Mouse (Mus musculus) T-helper 2 cell (primary cell): ENCODE results near the gene Slc9b1.

ENCODE experiments used
- in situ Hi-C: fragments of 300-600 bp; cut with MboI, MseI; formaldehyde crosslinking; loops from one replicate; pipeline ENCODE4 v1.15.1; 2025; ENCODE audit warnings: high pct_unique_total_duplicates

Gene Slc9b1

GRCm38 (mm10) chr3:135347739-135348264 is at the start of gene Slc9b1:
Slc9b1 (plus strand) TSS chr3:135348029.
- in situ Hi-C loops: no loop called here

GRCm38 (mm10) chr3:135298560-135298959 is 49.3 kb upstream of the Slc9b1 start:
- in situ Hi-C loops: no loop called here

GRCm38 (mm10) chr3:135300081-135300480 is 47.7 kb upstream of the Slc9b1 start:
- in situ Hi-C loops: no loop called here

- in situ Hi-C loops: no loop called here
Observed at GRCm38 (mm10) chr3:135304060-135304459, 43.8 kb upstream of the Slc9b1 start.

- in situ Hi-C loops: no loop called here
Observed at GRCm38 (mm10) chr3:135304566-135304965, 43.3 kb upstream of the Slc9b1 start.

GRCm38 (mm10) chr3:135307411-135308259 is 40.2 kb upstream of the Slc9b1 start, which contains the start of gene Slc9b2:
Slc9b2 (plus strand) TSS chr3:135307700.
- in situ Hi-C loops: no loop called here

GRCm38 (mm10) chr3:135312916-135313491 is 34.8 kb upstream of the Slc9b1 start:
- in situ Hi-C loops: no loop called here

- in situ Hi-C loops: no loop called here
Observed at GRCm38 (mm10) chr3:135313727-135314126, 34.1 kb upstream of the Slc9b1 start.

- in situ Hi-C loops: no loop called here
Observed at GRCm38 (mm10) chr3:135314811-135315210, 33.0 kb upstream of the Slc9b1 start.

- in situ Hi-C loops: no loop called here
Observed at GRCm38 (mm10) chr3:135315720-135316425, 32.0 kb upstream of the Slc9b1 start.

GRCm38 (mm10) chr3:135318331-135318730 is 29.5 kb upstream of the Slc9b1 start:
- in situ Hi-C loops: no loop called here

- in situ Hi-C loops: no loop called here
Observed at GRCm38 (mm10) chr3:135324354-135324753, 23.5 kb upstream of the Slc9b1 start.

GRCm38 (mm10) chr3:135327176-135327575 is 20.7 kb upstream of the Slc9b1 start:
- in situ Hi-C loops: loop anchor here (5.0 kb wide), 1 partner anchor 35 kb away; no protein-coding TSS in a partner anchor

- in situ Hi-C loops: loop anchor here (5.0 kb wide), 1 partner anchor 35 kb away; no protein-coding TSS in a partner anchor
Observed at GRCm38 (mm10) chr3:135327601-135328000, 20.2 kb upstream of the Slc9b1 start.

- in situ Hi-C loops: loop anchor here (5.0 kb wide), 1 partner anchor 36 kb away; no protein-coding TSS in a partner anchor
Observed at GRCm38 (mm10) chr3:135328560-135328959, 19.3 kb upstream of the Slc9b1 start.

- in situ Hi-C loops: no loop called here
Observed at GRCm38 (mm10) chr3:135332691-135333090, 15.1 kb upstream of the Slc9b1 start.

- in situ Hi-C loops: no loop called here
Observed at GRCm38 (mm10) chr3:135333763-135334162, 14.1 kb upstream of the Slc9b1 start.

- in situ Hi-C loops: no loop called here
Observed at GRCm38 (mm10) chr3:135349022-135349421, 1.2 kb downstream of the Slc9b1 start.

- in situ Hi-C loops: no loop called here
Observed at GRCm38 (mm10) chr3:135351857-135352256, 4.0 kb downstream of the Slc9b1 start.

GRCm38 (mm10) chr3:135357394-135357793 is 9.6 kb downstream of the Slc9b1 start:
- in situ Hi-C loops: no loop called here

- in situ Hi-C loops: no loop called here
Observed at GRCm38 (mm10) chr3:135375836-135376235, 28.0 kb downstream of the Slc9b1 start.

GRCm38 (mm10) chr3:135377445-135377844 is 29.6 kb downstream of the Slc9b1 start:
- in situ Hi-C loops: no loop called here
